Mouse (Mus musculus) CH12.LX (cell line): Measurements from ENCODE around the gene Ccdc92. TPM values are rescaled to one million over a fixed set of nuclear protein-coding genes. Genes with fewer than 3 reads are reported as not detected.

Experiments used
- DNase-seq: peaks from one replicate; pipeline ENCODE4 v3.0.0-alpha.2; 2013; ENCODE audit errors: extremely low read depth
- H3K27ac ChIP-seq: 2 replicates; pipeline ENCODE4 v1.5.1; 2012; ENCODE audit warnings: low read depth, mild to moderate bottlenecking, control low read depth, moderate library complexity; ENCODE audit not compliant: insufficient read depth
- H3K27me3 ChIP-seq: replicated peaks from 2 replicates; pipeline ENCODE3; 2012; ENCODE audit warnings: inconsistent platforms
- H3K36me3 ChIP-seq, 2 experiments: replicated peaks in 1 of 2; 2 replicates each; pipeline versions ENCODE3 to v1.6.1; 2012; ENCODE audit warnings: inconsistent platforms in 1 of 2, low read length in 1 of 2, mild to moderate bottlenecking in 1 of 2, mixed read lengths in 1 of 2, moderate library complexity in 1 of 2; ENCODE audit not compliant: control insufficient read depth in 1 of 2, insufficient read depth in 1 of 2
- H3K4me1 ChIP-seq, 2 experiments: 2 replicates each; pipeline ENCODE4 v1.6.1; 2012; ENCODE audit warnings: inconsistent platforms in 1 of 2, moderate library complexity in 1 of 2; ENCODE audit not compliant: insufficient read depth in 2 of 2, control insufficient read depth in 1 of 2
- H3K4me2 ChIP-seq: 2 replicates; pipeline ENCODE4 v1.6.1; 2012; ENCODE audit warnings: low read depth, mild to moderate bottlenecking, control low read depth; ENCODE audit not compliant: poor library complexity, insufficient read depth, severe bottlenecking
- H3K4me3 ChIP-seq, 3 experiments: fragments of 150-350 bp in 1 of 3; sonication (generic) in 1 of 3; replicated peaks in 1 of 3; 2 replicates each; pipeline versions ENCODE3 to v1.5.1; 2011 to 2012; ENCODE audit warnings: low read depth in 2 of 3, low read length in 2 of 3, mild to moderate bottlenecking in 2 of 3, moderate library complexity in 2 of 3, control low read depth in 1 of 3, improper control_type of control experiment in 1 of 3, inconsistent platforms in 1 of 3, mixed read lengths in 1 of 3; ENCODE audit not compliant: poor library complexity in 1 of 3
- H3K79me2 ChIP-seq: replicated peaks from 2 replicates; pipeline ENCODE4 v1.6.1; 2012; ENCODE audit warnings: mild to moderate bottlenecking, moderate library complexity; ENCODE audit not compliant: control insufficient read depth, poor library complexity, insufficient read depth, severe bottlenecking; ENCODE audit errors: extremely low read depth
- H3K9ac ChIP-seq: 2 replicates; pipeline ENCODE4 v1.6.1; 2012; ENCODE audit warnings: low read depth, mild to moderate bottlenecking, control low read depth, moderate library complexity; ENCODE audit not compliant: insufficient read depth
- H3K9me3 ChIP-seq: replicated peaks from 2 replicates; pipeline ENCODE3; 2012; ENCODE audit warnings: low read length, inconsistent platforms, mixed read lengths
- BHLHE40 ChIP-seq: IDR thresholded peaks from 2 replicates; pipeline ENCODE4 v1.6.1; 2011; ENCODE audit warnings: mild to moderate bottlenecking, low read depth, low read length, improper control_type of control experiment
- CHD1 ChIP-seq: IDR thresholded peaks from 2 replicates; pipeline ENCODE4 v1.6.1; 2012; ENCODE audit warnings: low read depth, low read length, improper control_type of control experiment, inconsistent platforms
- CHD2 ChIP-seq: IDR thresholded peaks from 2 replicates; pipeline ENCODE4 v1.6.1; 2011; ENCODE audit warnings: low read length, improper control_type of control experiment
- EP300 ChIP-seq: IDR thresholded peaks from 2 replicates; pipeline ENCODE4 v1.6.1; 2011; ENCODE audit warnings: low read length, improper control_type of control experiment
- ETS1 ChIP-seq: conservative IDR thresholded peaks from 2 replicates; pipeline ENCODE4 v1.6.1; 2012; ENCODE audit warnings: low read depth, mild to moderate bottlenecking, inconsistent platforms, low read length, improper control_type of control experiment, moderate library complexity
- GABPA ChIP-seq: IDR thresholded peaks from 2 replicates; pipeline ENCODE4 v1.6.1; 2012; ENCODE audit warnings: low read depth, low read length, improper control_type of control experiment, inconsistent platforms; ENCODE audit not compliant: insufficient replicate concordance
- HCFC1 ChIP-seq: IDR thresholded peaks from 2 replicates; pipeline ENCODE4 v1.6.1; 2012; ENCODE audit warnings: low read depth, mild to moderate bottlenecking, inconsistent platforms, low read length, improper control_type of control experiment
- IRF4 ChIP-seq: IDR thresholded peaks from 2 replicates; pipeline ENCODE4 v1.6.1; 2014; ENCODE audit warnings: low read depth, mild to moderate bottlenecking, inconsistent platforms, low read length, improper control_type of control experiment
- JUN ChIP-seq: IDR thresholded peaks from 2 replicates; pipeline ENCODE4 v1.6.1; 2011; ENCODE audit warnings: low read depth, mild to moderate bottlenecking, low read length, improper control_type of control experiment, moderate library complexity; ENCODE audit not compliant: insufficient read depth
- MAFK ChIP-seq: IDR thresholded peaks from 2 replicates; pipeline ENCODE4 v1.6.1; 2011; ENCODE audit warnings: low read length, improper control_type of control experiment; ENCODE audit not compliant: insufficient replicate concordance
- MXI1 ChIP-seq: IDR thresholded peaks from 2 replicates; pipeline ENCODE4 v1.6.1; 2011; ENCODE audit warnings: mild to moderate bottlenecking, low read depth, low read length, improper control_type of control experiment
- PAX5 ChIP-seq: IDR thresholded peaks from 2 replicates; pipeline ENCODE4 v1.6.1; 2012; ENCODE audit warnings: low read length, inconsistent platforms, mixed read lengths
- POLR2A ChIP-seq: IDR thresholded peaks from 2 replicates; pipeline ENCODE4 v1.6.1; 2011; ENCODE audit warnings: low read depth, mild to moderate bottlenecking, improper control_type of control experiment, low read length
- POLR2AphosphoS2 ChIP-seq: IDR thresholded peaks from 2 replicates; pipeline ENCODE4 v1.6.1; 2011; ENCODE audit warnings: low read depth, low read length, improper control_type of control experiment
- RAD21 ChIP-seq: IDR thresholded peaks from 2 replicates; pipeline ENCODE4 v1.6.1; 2011; ENCODE audit warnings: low read depth, mild to moderate bottlenecking, low read length, improper control_type of control experiment, moderate library complexity
- SIN3A ChIP-seq: IDR thresholded peaks from 2 replicates; pipeline ENCODE4 v1.6.1; 2012; ENCODE audit warnings: low read length, improper control_type of control experiment, inconsistent platforms
- SMC3 ChIP-seq: IDR thresholded peaks from 2 replicates; pipeline ENCODE4 v1.6.1; 2011; ENCODE audit warnings: low read depth, low read length, improper control_type of control experiment
- TBP ChIP-seq: conservative IDR thresholded peaks from 2 replicates; pipeline ENCODE4 v1.6.1; 2011; ENCODE audit warnings: low read depth, low read length, improper control_type of control experiment
- TCF12 ChIP-seq: IDR thresholded peaks from 2 replicates; pipeline ENCODE4 v1.6.1; 2014; ENCODE audit warnings: low read depth, mild to moderate bottlenecking, inconsistent platforms, low read length, improper control_type of control experiment
- USF1 ChIP-seq: IDR thresholded peaks from 2 replicates; pipeline ENCODE4 v1.6.1; 2014; ENCODE audit warnings: low read depth, mild to moderate bottlenecking, inconsistent platforms, low read length, improper control_type of control experiment
- USF2 ChIP-seq: conservative IDR thresholded peaks from 2 replicates; pipeline ENCODE4 v1.6.1; 2011; ENCODE audit warnings: low read depth, low read length, improper control_type of control experiment
- ZMIZ1 ChIP-seq: IDR thresholded peaks from 2 replicates; pipeline ENCODE4 v1.6.1; 2012; ENCODE audit warnings: low read depth, mild to moderate bottlenecking, inconsistent platforms, low read length, improper control_type of control experiment
- ZNF384 ChIP-seq: IDR thresholded peaks from 2 replicates; pipeline ENCODE4 v1.6.1; 2012; ENCODE audit warnings: low read depth, low read length, improper control_type of control experiment, inconsistent platforms
- dilution Hi-C: fragments of 300-500 bp; cut with MboI; formaldehyde crosslinking; loops from 2 replicates; pipeline ENCODE4 v1.14.3; 2020; ENCODE audit warnings: low sequenced_read_pairs; ENCODE audit not compliant: extremely low pct_unique_long_range_greater_than_20kb, extremely low pct_ligation_motif_present
- in situ Hi-C: fragments of 300-500 bp; cut with MboI; formaldehyde crosslinking; loops from 3 replicates; pipeline ENCODE4 v1.14.3; 2019; ENCODE audit warnings: low sequenced_read_pairs, low pct_ligation_motif_present, low pct_unique_long_range_greater_than_20kb, mixed read lengths
- polyA plus RNA-seq: library from polyadenylated mRNA; unstranded; fragments of >175 nt; gene quantifications from 2 replicates; pipeline ENCODE4 v1.2.1, GENCODE M21; 2012; ENCODE audit warnings: low read depth; ENCODE audit not compliant: insufficient read length
- total RNA-seq, 2 experiments: library from RNA; depleted of rRNA; stranded (reverse); fragments of 300-350 nt in 1 of 2; fragments of >200 nt in 1 of 2; gene quantifications; 2 replicates each; pipeline ENCODE4 v1.2.3; 2012 to 2014

Gene Ccdc92
- total and polyA plus RNA-seq, 3 experiments, result 0.75 to 1.4 (median 0.76) TPM

DNA sequence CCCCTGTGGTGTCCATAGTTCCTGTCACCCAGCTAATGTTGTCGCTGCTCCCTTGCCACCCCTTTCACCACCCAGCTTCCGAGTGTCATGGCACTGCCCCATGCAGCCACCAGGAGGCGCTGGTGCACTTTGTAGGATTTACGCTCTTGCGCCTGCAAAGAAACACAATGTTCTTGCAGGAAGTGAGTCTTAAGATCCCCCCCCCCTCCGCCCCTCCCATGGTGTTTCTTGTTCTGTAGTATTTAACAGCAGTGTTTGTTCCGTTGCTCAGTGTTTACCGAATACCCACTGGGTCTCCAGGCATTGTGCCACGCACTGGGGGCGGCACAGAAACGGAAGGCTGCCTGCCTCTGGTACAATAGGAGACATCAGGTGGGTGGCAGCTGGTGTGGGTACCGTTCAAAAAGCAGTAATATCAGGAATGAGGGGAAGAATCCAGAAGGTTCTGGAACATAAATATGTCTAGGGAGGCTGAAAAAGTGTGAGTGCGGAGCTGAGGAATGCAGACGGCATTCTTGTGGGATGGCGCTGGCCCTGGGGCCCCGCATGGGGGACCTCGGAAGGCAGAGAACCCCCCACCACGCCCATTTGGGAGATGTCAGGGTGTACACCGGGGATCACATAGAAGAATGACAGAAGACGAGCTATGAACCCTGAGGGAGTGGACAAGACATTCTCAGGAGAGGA, 37.9 kb upstream of the Ccdc92 start (continued):
- TF ChIP-seq HCFC1 (no peak), TCF12 (no peak), POLR2A (no peak), IRF4 (no peak; the same call in 1 of the 2 replicates), ETS1 (no peak), MAFK (no peak), ZNF384 (no peak), SMC3 (peak; percentile 96), PAX5 (no peak)

- peaks cover 0 to 6% of the 10 kb centered on the region in 2 experiments; a peak in 2 of 4 replicates for H3K4me1 ChIP-seq
- no peaks in the 10 kb centered on the region for H3K36me3 ChIP-seq
- no peaks in the 10 kb centered on the region for H3K27me3 ChIP-seq
- no peak overlapping the region for H3K27ac ChIP-seq
- no peak for DNase-seq
- no peak for TF ChIP-seq EP300
- in situ Hi-C loops, result no loop called here
- no peak overlapping the region for H3K4me2 ChIP-seq
- dilution Hi-C loops, result no loop called here
- H3K9me3 ChIP-seq, result no peaks in the 10 kb centered on the region
- H3K79me2 ChIP-seq, result no peaks in the 10 kb centered on the region
- no peak overlapping the region for H3K4me3 ChIP-seq
- H3K9ac ChIP-seq, result no peak overlapping the region
Observed at GRCm38 (mm10) chr5:124896135-124896534, 33.9 kb upstream of the Ccdc92 start.

- Histone ChIP-seq H3K4me1 (no peaks in the 10 kb centered on the region), H3K27me3 (no peaks in the 10 kb centered on the region), H3K9me3 (no peaks in the 10 kb centered on the region), H3K4me2 (no peak overlapping the region), H3K79me2 (no peaks in the 10 kb centered on the region), H3K36me3 (peaks cover 3 to 17% of the 10 kb centered on the region in 2 experiments), H3K27ac (no peak overlapping the region), H3K9ac (no peak overlapping the region), H3K4me3 (no peak overlapping the region)
- dilution Hi-C loops (no loop called here), in situ Hi-C loops (no loop called here)
- TF ChIP-seq JUN (no peak), HCFC1 (no peak), SIN3A (no peak), BHLHE40 (no peak), EP300 (no peak), ZMIZ1 (no peak), MXI1 (no peak), CHD1 (no peak), USF1 (no peak), CHD2 (no peak), POLR2A (no peak), POLR2AphosphoS2 (no peak), RAD21 (no peak), TBP (no peak), SMC3 (no peak), USF2 (no peak), MAFK (no peak), GABPA (no peak)
- no peak for DNase-seq
Observed at GRCm38 (mm10) chr5:124891921-124892370, 29.7 kb upstream of the Ccdc92 start.
